Mouse (Mus musculus): Measurements from ENCODE around the gene Gnaq. TPM values are rescaled to one million over a fixed set of nuclear protein-coding genes. Genes with fewer than 3 reads are reported as not detected.

The Gnaq gene
- polyA plus RNA-seq, 1 experiment = 96.5 TPM

DNA sequence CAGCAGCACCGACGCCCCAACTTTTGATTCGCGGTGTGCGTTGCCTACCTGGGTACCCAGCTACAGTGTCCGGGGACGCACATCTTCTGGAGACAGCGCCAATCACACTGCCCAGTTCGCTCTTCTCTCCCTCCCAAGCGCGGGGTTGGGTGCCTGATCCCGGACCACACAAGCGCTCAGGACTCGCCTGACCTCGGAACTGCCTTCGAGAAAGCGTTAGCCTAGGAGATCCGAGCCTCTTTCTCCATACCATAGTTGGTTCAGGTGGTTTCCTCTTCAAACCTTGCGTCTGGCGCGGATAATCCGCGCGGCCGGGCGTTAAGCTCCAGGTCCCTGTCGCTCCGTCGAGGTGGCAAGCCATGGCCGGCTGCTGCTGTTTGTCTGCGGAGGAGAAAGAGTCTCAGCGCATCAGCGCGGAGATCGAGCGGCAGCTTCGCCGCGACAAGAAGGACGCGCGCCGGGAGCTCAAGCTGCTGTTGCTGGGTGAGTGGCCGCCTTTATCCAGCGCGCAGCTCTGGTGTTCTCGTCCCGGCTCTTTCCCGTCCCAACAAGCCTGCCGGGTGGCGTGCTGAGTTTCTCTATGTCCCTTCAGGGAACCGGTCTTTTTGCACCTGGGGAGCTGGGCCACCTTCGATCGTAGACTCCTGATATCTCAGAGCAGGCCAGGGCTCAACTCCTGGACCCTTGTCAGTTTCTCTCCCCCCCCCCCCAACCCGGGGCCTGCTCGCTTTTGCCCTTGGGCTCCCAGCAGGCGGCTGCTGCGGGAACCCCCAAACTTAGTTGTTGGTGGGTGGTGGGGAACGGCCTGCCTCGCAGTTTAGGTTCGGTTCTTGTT lies 303.9 kb downstream of the Gnaq start:
- TF ChIP-seq CTCF (IDR thresholded peaks at IDR 0.05; ENCODE audit: low read depth, low read length) = no peak; the same call in 1 of the 2 replicates
- no peak for TF ChIP-seq POLR2A (IDR thresholded peaks at IDR 0.05; ENCODE audit: borderline replicate concordance, low read depth, low read length)
- no peak overlapping the region for H3K27ac ChIP-seq (ENCODE audit: insufficient read depth, low read depth, low read length)
- H3K4me3 ChIP-seq (ENCODE audit: insufficient read depth, low read length) = peak overlapping the region; percentile 45
- peaks cover 4% of the 10 kb centered on the region; the same call in 1 of the 2 replicates for H3K4me1 ChIP-seq (ENCODE audit: control insufficient read depth, insufficient read depth, low read length)

Other genes with a start within 250 kb of the Gnaq start
- gene Psat1, start 185.5 kb upstream of the Gnaq start, polyA plus RNA-seq (2012; ENCODE audit: insufficient read depth, insufficient read length, missing spikeins) = 10.1 and 12.9 TPM in 2 replicates
- gene Cep78, start 147.8 kb upstream of the Gnaq start, polyA plus RNA-seq (2012; ENCODE audit: insufficient read depth, insufficient read length, missing spikeins) = 9.2 and 11.2 TPM in 2 replicates

All from bone marrow macrophage, adult 2 months (primary cell).